Mouse (Mus musculus): ENCODE measurements around the gene Bcas2. TPM values are rescaled to one million over a fixed set of nuclear protein-coding genes. Genes with fewer than 3 reads are reported as not detected.

Bcas2 gene
- polyA plus RNA-seq, 1 experiment from 2014 or later, result 190 TPM

DNA sequence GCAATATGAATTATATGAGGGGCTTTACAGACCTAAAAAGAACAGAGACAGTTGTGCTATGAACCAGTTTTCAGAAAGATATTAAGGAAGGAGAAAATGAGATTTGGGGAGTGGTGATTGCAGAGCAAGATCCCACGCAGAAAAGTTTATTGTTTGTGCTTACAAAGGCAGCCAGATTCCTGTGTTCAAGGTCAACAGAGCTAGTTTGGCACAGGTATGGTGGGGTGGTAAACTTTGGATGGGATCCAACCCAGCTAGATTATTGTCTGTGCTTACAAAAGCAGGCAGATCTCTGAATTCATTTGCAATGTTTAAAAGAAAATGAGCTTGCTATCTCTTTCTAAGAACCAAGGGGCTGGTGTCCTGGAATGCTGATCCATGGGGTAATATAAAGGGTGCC is 56.3 kb downstream of the Bcas2 start:
- ATAC-seq (ENCODE audit: low FRiP score), result no peak

More for the DNA sequence above, 56.3 kb downstream of the Bcas2 start:
- H3K9me3 ChIP-seq (ENCODE audit: control insufficient read depth, low read length), result peaks cover 12% of the 10 kb centered on the region
- DNase-seq (ENCODE audit: low spot score), result no peak
- H3K9ac ChIP-seq, result no peak overlapping the region
- H3K36me3 ChIP-seq (replicated peaks; ENCODE audit: control insufficient read depth, insufficient read depth), result no peaks in the 10 kb centered on the region
- no peak overlapping the region for H3K4me3 ChIP-seq (replicated peaks; ENCODE audit: low read length)
- H3K4me2 ChIP-seq (replicated peaks), result no peak overlapping the region
- H3K27ac ChIP-seq, result no peak overlapping the region
- 95% methylated on average over 1 of the region's 1 CpGs for WGBS
- H3K27me3 ChIP-seq (ENCODE audit: control insufficient read depth, insufficient read depth, low read length), result no peaks in the 10 kb centered on the region
- no peaks in the 10 kb centered on the region for H3K4me1 ChIP-seq (replicated peaks; ENCODE audit: control insufficient read depth, insufficient read depth, low read length)

Other genes with a start within 250 kb of the Bcas2 start
- gene Sycp1, start 235.6 kb upstream of the Bcas2 start, polyA plus RNA-seq (2014; fragmentation: Nextera tagmentation; extraction: Ambion mirVana), result not detected in 2 replicates
- gene Nr1h5, start 207.5 kb upstream of the Bcas2 start, polyA plus RNA-seq (2014; fragmentation: Nextera tagmentation; extraction: Ambion mirVana), result 0.07 and 0.09 TPM in 2 replicates
- 67.0 TPM in 2 replicates for gene Sike1, start 175.9 kb upstream of the Bcas2 start, polyA plus RNA-seq (2014; fragmentation: Nextera tagmentation; extraction: Ambion mirVana)
- 416 and 429 TPM in 2 replicates for gene Csde1, start 151.2 kb upstream of the Bcas2 start, polyA plus RNA-seq (2014; fragmentation: Nextera tagmentation; extraction: Ambion mirVana)
- 87.5 and 93.1 TPM in 2 replicates for gene Nras, start 113.4 kb upstream of the Bcas2 start, polyA plus RNA-seq (2014; fragmentation: Nextera tagmentation; extraction: Ambion mirVana)
- gene Ampd1, start 97.6 kb upstream of the Bcas2 start, polyA plus RNA-seq (2014; fragmentation: Nextera tagmentation; extraction: Ambion mirVana), result not detected in 2 replicates
- 1.3 TPM in 2 replicates for gene Dennd2c, start 69.1 kb upstream of the Bcas2 start, polyA plus RNA-seq (2014; fragmentation: Nextera tagmentation; extraction: Ambion mirVana)
- 26.1 and 31.9 TPM in 2 replicates for gene Trim33, start 107.6 kb downstream of the Bcas2 start, polyA plus RNA-seq (2014; fragmentation: Nextera tagmentation; extraction: Ambion mirVana)